Mouse (Mus musculus) ES-E14 (cell line): ENCODE measurements around the gene Entpd3. TPM values are rescaled to one million over a fixed set of nuclear protein-coding genes. Genes with fewer than 3 reads are reported as not detected.
A peak's percentile ranks its signal among the peaks of the same experiment; 100 is the strongest.

Experiments
- DNase-seq: peaks from one replicate; pipeline ENCODE4 v3.0.0-alpha.2; 2013; ENCODE audit warnings: low read depth, low spot score
- H3K27ac ChIP-seq: 2 replicates; pipeline ENCODE4 v1.5.1; 2012; ENCODE audit warnings: low read depth, mild to moderate bottlenecking, low read length, moderate library complexity, mixed read lengths; ENCODE audit not compliant: poor library complexity, insufficient read depth, severe bottlenecking
- H3K36me3 ChIP-seq: 2 replicates; pipeline ENCODE4 v1.6.1; 2012; ENCODE audit warnings: mild to moderate bottlenecking, low read length, moderate library complexity, mixed read lengths; ENCODE audit not compliant: control insufficient read depth, poor library complexity, insufficient read depth, severe bottlenecking
- H3K4me1 ChIP-seq, 2 experiments: fragments of 150-350 bp in 1 of 2; sonication (generic) in 1 of 2; 2 replicates each; pipeline ENCODE4 v1.6.1; 2012; ENCODE audit warnings: low read length in 2 of 2, mild to moderate bottlenecking in 1 of 2, mixed read lengths in 1 of 2; ENCODE audit not compliant: control insufficient read depth in 2 of 2, insufficient read depth in 2 of 2, poor library complexity in 1 of 2
- H3K4me3 ChIP-seq, 2 experiments: fragments of 150-350 bp in 1 of 2; sonication (generic) in 1 of 2; 2 replicates each; pipeline ENCODE4 v1.5.1; 2012; ENCODE audit warnings: low read length in 2 of 2, low read depth in 1 of 2, mild to moderate bottlenecking in 1 of 2, mixed read lengths in 1 of 2; ENCODE audit not compliant: insufficient read depth in 1 of 2, poor library complexity in 1 of 2, severe bottlenecking in 1 of 2
- H3K9ac ChIP-seq: 2 replicates; pipeline ENCODE4 v1.6.1; 2012; ENCODE audit warnings: low read depth, mild to moderate bottlenecking, low read length, mixed read lengths; ENCODE audit not compliant: poor library complexity, insufficient read depth, severe bottlenecking
- H3K9me3 ChIP-seq: fragments of 150-350 bp; sonication (generic); 2 replicates; pipeline ENCODE4 v1.6.1; 2012; ENCODE audit warnings: low read depth, mild to moderate bottlenecking, low read length; ENCODE audit not compliant: control insufficient read depth, insufficient read depth
- CHD2 ChIP-seq: IDR thresholded peaks from 2 replicates; pipeline ENCODE4 v1.6.1; 2014; ENCODE audit warnings: mild to moderate bottlenecking, low read depth, low read length, inconsistent platforms
- HCFC1 ChIP-seq: IDR thresholded peaks from 2 replicates; pipeline ENCODE4 v1.6.1; 2012; ENCODE audit warnings: low read length, inconsistent platforms, borderline replicate concordance; ENCODE audit not compliant: insufficient read depth
- MAFK ChIP-seq: IDR thresholded peaks from 2 replicates; pipeline ENCODE4 v1.6.1; 2014; ENCODE audit warnings: mild to moderate bottlenecking, low read depth, low read length, inconsistent platforms; ENCODE audit not compliant: insufficient read depth
- ZC3H11A ChIP-seq: IDR thresholded peaks from 2 replicates; pipeline ENCODE4 v1.6.1; 2012; ENCODE audit warnings: low read depth, mild to moderate bottlenecking, inconsistent platforms, low read length, borderline replicate concordance
- ZNF384 ChIP-seq: IDR thresholded peaks from 2 replicates; pipeline ENCODE4 v1.6.1; 2012; ENCODE audit warnings: low read depth, low read length, inconsistent platforms
- in situ Hi-C, 2 experiments: fragments of 600-800 bp; cut with MboI; formaldehyde crosslinking; loops; one replicate each; pipeline ENCODE4 v1.15.1; 2025; ENCODE audit warnings: low sequenced_read_pairs in 2 of 2, inconsistent platforms in 1 of 2; ENCODE audit not compliant: unreplicated experiment in 2 of 2
- total RNA-seq: library from RNA; depleted of rRNA; stranded (reverse); fragments of 300-350 nt; gene quantifications from 2 replicates; pipeline ENCODE4 v1.2.3, GENCODE M21; 2012

Entpd3 gene
- total RNA-seq, 1 experiment = 0.45 TPM

- H3K27ac ChIP-seq = no peak overlapping the region
- no peak for DNase-seq
- no peak for TF ChIP-seq ZNF384
- TF ChIP-seq CHD2 = no peak
- no peak for TF ChIP-seq ZC3H11A
- no peak for TF ChIP-seq MAFK
- no peak for TF ChIP-seq HCFC1
- H3K9me3 ChIP-seq = no peaks in the 10 kb centered on the region
- H3K4me3 ChIP-seq = no peak overlapping the region
- in situ Hi-C loops = no loop called here
- no peak overlapping the region for H3K9ac ChIP-seq
- peaks cover 0 to 11% of the 10 kb centered on the region in 2 experiments; a peak in 1 of 4 replicates for H3K4me1 ChIP-seq
- H3K36me3 ChIP-seq = no peaks in the 10 kb centered on the region
These were observed 55.7 kb downstream of the Entpd3 start for GRCm38 (mm10) chr9:120595306-120595705.

- H3K4me3 ChIP-seq = no peak overlapping the region; a peak in 2 of 4 replicates
- H3K36me3 ChIP-seq = no peaks in the 10 kb centered on the region
- TF ChIP-seq ZC3H11A (peak; percentile 82), MAFK (no peak), ZNF384 (no peak), HCFC1 (no peak), CHD2 (0 out of 2 replicates have a peak, but pooled peaks have one; percentile 39)
- H3K9me3 ChIP-seq = no peaks in the 10 kb centered on the region
- H3K4me1 ChIP-seq = peaks cover 2 to 12% of the 10 kb centered on the region in 2 experiments; a peak in 2 of 4 replicates
- H3K27ac ChIP-seq = no peak overlapping the region
- in situ Hi-C loops = no loop called here
- H3K9ac ChIP-seq = no peak overlapping the region
- DNase-seq = no peak
These were observed 62.0 kb downstream of the Entpd3 start for GRCm38 (mm10) chr9:120601488-120602171.

GRCm38 (mm10) chr9:120602172-120602838, 62.7 kb downstream of the Entpd3 start:
- H3K9ac ChIP-seq = no peak overlapping the region
- peak overlapping the region; percentile 2 to 12; a peak in 1 of 4 replicates for H3K4me3 ChIP-seq
- H3K4me1 ChIP-seq = peaks cover 2 to 12% of the 10 kb centered on the region in 2 experiments; a peak in 2 of 4 replicates
- in situ Hi-C loops = no loop called here
- no peak for DNase-seq
- H3K36me3 ChIP-seq = no peaks in the 10 kb centered on the region
- no peaks in the 10 kb centered on the region for H3K9me3 ChIP-seq
- H3K27ac ChIP-seq = no peak overlapping the region
- TF ChIP-seq ZNF384 (no peak), HCFC1 (no peak), ZC3H11A (no peak), CHD2 (no peak), MAFK (no peak)

GRCm38 (mm10) chr9:120602839-120603511, 63.4 kb downstream of the Entpd3 start:
- Histone ChIP-seq H3K27ac (no peak overlapping the region), H3K36me3 (no peaks in the 10 kb centered on the region), H3K9me3 (no peaks in the 10 kb centered on the region), H3K9ac (no peak overlapping the region), H3K4me3 (no peak overlapping the region), H3K4me1 (peaks cover 2 to 12% of the 10 kb centered on the region in 2 experiments; a peak in 2 of 4 replicates)
- in situ Hi-C loops = no loop called here
- TF ChIP-seq MAFK (no peak), CHD2 (no peak), ZNF384 (no peak), HCFC1 (no peak), ZC3H11A (peak; percentile 49; the same call in 1 of the 2 replicates)
- peak; percentile 69 for DNase-seq
